Mouse (Mus musculus): Measurements from ENCODE around the gene Epn2. TPM values are rescaled to one million over a fixed set of nuclear protein-coding genes. Genes with fewer than 3 reads are reported as not detected.

The Epn2 gene
- total and polyA plus RNA-seq, 3 experiments = 7.2 to 13.8 (median 10.1) TPM

- in situ Hi-C loops (cut with MboI; ENCODE audit: low pct_ligation_motif_present, low pct_unique_long_range_greater_than_20kb, low sequenced_read_pairs) (no loop called here), dilution Hi-C loops (cut with MboI; ENCODE audit: extremely low pct_ligation_motif_present, extremely low pct_unique_long_range_greater_than_20kb, low sequenced_read_pairs) (no loop called here)
- no peak overlapping the region for H3K4me3 ChIP-seq (replicated peaks in 1 of 3; ENCODE audit: low read depth in 2 of 3, low read length in 2 of 3, poor library complexity in 1 of 3)
- H3K27me3 ChIP-seq (replicated peaks) = peaks cover 41% of the 10 kb centered on the region
- no peak overlapping the region for H3K27ac ChIP-seq (ENCODE audit: insufficient read depth, low read depth)
- TF ChIP-seq MXI1 (IDR thresholded peaks at IDR 0.05; ENCODE audit: low read depth, low read length) (no peak), NELFE (IDR thresholded peaks at IDR 0.05; ENCODE audit: low read depth, low read length) (no peak), ETS1 (conservative IDR thresholded peaks at IDR 0.05; ENCODE audit: low read depth, low read length) (no peak), JUND (conservative IDR thresholded peaks at IDR 0.05; ENCODE audit: low read depth, low read length) (no peak), ZC3H11A (IDR thresholded peaks at IDR 0.05; ENCODE audit: low read depth, low read length) (no peak), TBP (conservative IDR thresholded peaks at IDR 0.05; ENCODE audit: low read depth, low read length) (no peak), ZMIZ1 (IDR thresholded peaks at IDR 0.05; ENCODE audit: low read depth, low read length) (no peak), CTCF (conservative IDR thresholded peaks at IDR 0.05 in 1 of 2, IDR thresholded peaks at IDR 0.05 in 1 of 2; ENCODE audit: low read depth in 2 of 2, low read length in 2 of 2) (no peak), MAX (IDR thresholded peaks at IDR 0.05; ENCODE audit: low read length) (no peak), TCF12 (IDR thresholded peaks at IDR 0.05; ENCODE audit: low read depth, low read length) (no peak), MAFK (IDR thresholded peaks at IDR 0.05; ENCODE audit: insufficient replicate concordance, low read length) (no peak)
- H3K79me2 ChIP-seq (replicated peaks; ENCODE audit: control insufficient read depth, extremely low read depth, insufficient read depth, poor library complexity, severe bottlenecking) = no peaks in the 10 kb centered on the region
- H3K4me2 ChIP-seq (ENCODE audit: insufficient read depth, low read depth, poor library complexity, severe bottlenecking) = no peak overlapping the region
- H3K9ac ChIP-seq (ENCODE audit: insufficient read depth, low read depth) = no peak overlapping the region
- H3K36me3 ChIP-seq (replicated peaks in 1 of 2; ENCODE audit: control insufficient read depth in 1 of 2, insufficient read depth in 1 of 2, low read length in 1 of 2) = no peaks in the 10 kb centered on the region
- H3K4me1 ChIP-seq (ENCODE audit: control insufficient read depth in 1 of 2, insufficient read depth in 2 of 2) = no peaks in the 10 kb centered on the region
- no peaks in the 10 kb centered on the region for H3K9me3 ChIP-seq (replicated peaks; ENCODE audit: low read length)
- DNase-seq (ENCODE audit: extremely low read depth) = no peak
These were observed 111.0 kb downstream of the Epn2 start for GRCm38 (mm10) chr11:61468534-61468933.

Other genes starting within 250 kb of the Epn2 start
- 0.38 and 0.68 TPM in 2 replicates for gene Slc47a2, start 236.8 kb downstream of the Epn2 start, total RNA-seq (2012; rRNA removed)
- gene Slc47a2, start 236.8 kb downstream of the Epn2 start, total RNA-seq (2014; rRNA removed) = 0.08 and 0.24 TPM in 2 replicates
- gene Slc47a2, start 236.8 kb downstream of the Epn2 start, polyA plus RNA-seq (2012; ENCODE audit: insufficient read length, low read depth) = 0.37 and 0.39 TPM in 2 replicates
- gene Slc47a1, start 201.3 kb downstream of the Epn2 start, total RNA-seq (2012; rRNA removed) = 31.4 and 46.4 TPM in 2 replicates
- 24.3 and 26.2 TPM in 2 replicates for gene Slc47a1, start 201.3 kb downstream of the Epn2 start, total RNA-seq (2014; rRNA removed)
- 29.3 and 30.3 TPM in 2 replicates for gene Slc47a1, start 201.3 kb downstream of the Epn2 start, polyA plus RNA-seq (2012; ENCODE audit: insufficient read length, low read depth)
- not detected in 2 replicates for gene Rnf112, start 125.6 kb downstream of the Epn2 start, total RNA-seq (2012; rRNA removed)
- not detected in 2 replicates for gene Rnf112, start 125.6 kb downstream of the Epn2 start, total RNA-seq (2014; rRNA removed)
- not detected in 2 replicates for gene Rnf112, start 125.6 kb downstream of the Epn2 start, polyA plus RNA-seq (2012; ENCODE audit: insufficient read length, low read depth)
- not detected in 2 replicates for gene Mfap4, start 94.3 kb downstream of the Epn2 start, total RNA-seq (2012; rRNA removed)
- not detected in 2 replicates for gene Mfap4, start 94.3 kb downstream of the Epn2 start, total RNA-seq (2014; rRNA removed)
- not detected in 2 replicates for gene Mfap4, start 94.3 kb downstream of the Epn2 start, polyA plus RNA-seq (2012; ENCODE audit: insufficient read length, low read depth)
- gene Mapk7, start 85.3 kb downstream of the Epn2 start, total RNA-seq (2012; rRNA removed) = 12.2 and 12.7 TPM in 2 replicates
- 5.1 and 6.3 TPM in 2 replicates for gene Mapk7, start 85.3 kb downstream of the Epn2 start, total RNA-seq (2014; rRNA removed)
- 18.8 and 21.6 TPM in 2 replicates for gene Mapk7, start 85.3 kb downstream of the Epn2 start, polyA plus RNA-seq (2012; ENCODE audit: insufficient read length, low read depth)
- gene B9d1, start 74.5 kb downstream of the Epn2 start, total RNA-seq (2012; rRNA removed) = 51.1 and 62.9 TPM in 2 replicates
- 19.2 and 24.2 TPM in 2 replicates for gene B9d1, start 74.5 kb downstream of the Epn2 start, total RNA-seq (2014; rRNA removed)
- 26.2 and 31.0 TPM in 2 replicates for gene B9d1, start 74.5 kb downstream of the Epn2 start, polyA plus RNA-seq (2012; ENCODE audit: insufficient read length, low read depth)
- 379 and 412 TPM in 2 replicates for gene Grap, start 73.6 kb upstream of the Epn2 start, total RNA-seq (2012; rRNA removed)
- gene Grap, start 73.6 kb upstream of the Epn2 start, total RNA-seq (2014; rRNA removed) = 264 and 274 TPM in 2 replicates
- gene Grap, start 73.6 kb upstream of the Epn2 start, polyA plus RNA-seq (2012; ENCODE audit: insufficient read length, low read depth) = 280 and 294 TPM in 2 replicates
- 50.4 and 63.7 TPM in 2 replicates for gene Fam83g, start 104.4 kb upstream of the Epn2 start, total RNA-seq (2012; rRNA removed)
- 17.2 and 19.2 TPM in 2 replicates for gene Fam83g, start 104.4 kb upstream of the Epn2 start, total RNA-seq (2014; rRNA removed)
- gene Fam83g, start 104.4 kb upstream of the Epn2 start, polyA plus RNA-seq (2012; ENCODE audit: insufficient read length, low read depth) = 17.8 and 19.1 TPM in 2 replicates
- 0.55 and 1.4 TPM in 2 replicates for gene Slc5a10, start 141.1 kb upstream of the Epn2 start, total RNA-seq (2012; rRNA removed)
- gene Slc5a10, start 141.1 kb upstream of the Epn2 start, total RNA-seq (2014; rRNA removed) = 0.61 and 0.70 TPM in 2 replicates
- 1.3 and 1.6 TPM in 2 replicates for gene Slc5a10, start 141.1 kb upstream of the Epn2 start, polyA plus RNA-seq (2012; ENCODE audit: insufficient read length, low read depth)
- 67.5 and 69.3 TPM in 2 replicates for gene Prpsap2, start 182.4 kb upstream of the Epn2 start, total RNA-seq (2012; rRNA removed)
- gene Prpsap2, start 182.4 kb upstream of the Epn2 start, total RNA-seq (2014; rRNA removed) = 150 and 157 TPM in 2 replicates
- gene Prpsap2, start 182.4 kb upstream of the Epn2 start, polyA plus RNA-seq (2012; ENCODE audit: insufficient read length, low read depth) = 81.8 and 85.6 TPM in 2 replicates

Measured in CH12.LX (cell line).